Mouse (Mus musculus) MEL-GATA-1-ER (cell line): ENCODE data around the gene Akt3.

Experiments used
- DNase-seq: peaks from one replicate; pipeline ENCODE4 v3.0.0-alpha.2; 2012; ENCODE audit warnings: low read depth; ENCODE audit errors: extremely low read depth

Gene Akt3

GRCm38 (mm10) chr1:177054891-177055290, 203.1 kb downstream of the Akt3 start:
- DNase-seq, result no peak

GRCm38 (mm10) chr1:177051366-177051963, 206.5 kb downstream of the Akt3 start:
- no peak for DNase-seq

GRCm38 (mm10) chr1:177048773-177049172, 209.2 kb downstream of the Akt3 start:
- DNase-seq, result no peak

GRCm38 (mm10) chr1:177046963-177047362, 211.0 kb downstream of the Akt3 start:
- no peak for DNase-seq

- no peak for DNase-seq
Observed at GRCm38 (mm10) chr1:177045885-177046284, 212.1 kb downstream of the Akt3 start.

DNA sequence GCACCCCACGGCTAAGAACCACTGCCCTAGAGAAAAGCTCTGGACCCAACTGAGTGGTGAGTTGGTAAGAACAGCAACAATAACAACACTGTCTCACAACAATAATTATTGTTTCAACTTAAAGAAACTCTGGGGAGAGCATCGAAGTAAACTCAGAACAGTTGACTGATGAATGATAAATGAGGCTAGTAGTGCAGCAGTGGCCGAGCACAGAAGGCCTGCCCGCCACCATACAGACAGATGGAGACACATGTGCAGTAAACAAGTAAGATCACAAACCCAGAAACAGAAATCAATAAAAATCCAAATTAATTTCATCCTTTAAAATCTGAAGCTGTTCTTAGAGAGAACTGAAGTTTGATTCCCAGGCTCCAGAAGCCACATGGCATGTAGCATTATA, 217.9 kb downstream of the Akt3 start:
- DNase-seq, result no peak

DNA sequence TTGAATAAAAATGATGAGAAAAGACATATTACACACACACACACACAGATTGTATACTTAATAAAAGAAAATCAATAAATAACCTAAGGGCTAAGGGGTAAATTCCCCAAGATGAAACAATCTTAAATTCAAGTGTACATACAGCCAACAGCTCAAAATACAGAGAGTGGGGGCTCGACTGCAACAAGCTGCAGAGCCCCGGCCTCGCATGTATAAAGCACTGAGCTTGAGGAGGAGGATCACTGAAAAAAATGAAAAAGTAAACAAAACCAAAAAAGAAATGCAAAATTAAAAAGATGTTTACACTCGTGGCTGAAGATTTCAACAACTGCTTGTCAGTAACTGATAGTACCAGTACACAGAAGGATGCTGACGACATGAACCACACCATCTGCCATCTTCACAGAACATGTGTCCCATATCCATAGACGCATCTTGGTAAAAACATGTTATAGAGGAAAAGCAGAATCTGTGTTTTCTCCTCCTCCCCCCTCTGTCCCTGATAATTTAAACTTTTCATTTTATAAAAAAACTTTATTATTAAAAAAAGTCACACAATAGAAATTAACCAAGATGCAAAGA, 218.8 kb downstream of the Akt3 start:
- no peak for DNase-seq

GRCm38 (mm10) chr1:177038383-177038782, 219.6 kb downstream of the Akt3 start:
- DNase-seq, result no peak

DNA sequence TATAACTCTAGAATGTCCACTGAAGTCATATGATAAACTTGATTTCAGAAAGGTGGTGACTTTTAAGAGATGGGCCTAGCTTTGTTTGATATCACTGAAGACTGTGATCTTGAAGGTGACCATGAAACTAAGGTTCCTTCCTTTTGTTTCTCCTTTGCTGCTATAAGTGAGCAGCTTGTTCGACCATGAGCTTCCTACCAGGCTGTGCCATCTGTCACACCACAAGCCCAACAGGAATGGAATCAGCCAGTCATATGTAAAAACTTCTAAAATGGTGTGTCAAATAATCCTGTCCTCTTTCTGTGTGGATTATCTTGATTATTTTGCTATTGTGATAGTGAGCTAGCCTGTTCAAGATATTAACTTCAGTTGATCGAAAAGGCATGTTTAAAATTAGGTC, 222.5 kb downstream of the Akt3 start:
- DNase-seq, result no peak

DNA sequence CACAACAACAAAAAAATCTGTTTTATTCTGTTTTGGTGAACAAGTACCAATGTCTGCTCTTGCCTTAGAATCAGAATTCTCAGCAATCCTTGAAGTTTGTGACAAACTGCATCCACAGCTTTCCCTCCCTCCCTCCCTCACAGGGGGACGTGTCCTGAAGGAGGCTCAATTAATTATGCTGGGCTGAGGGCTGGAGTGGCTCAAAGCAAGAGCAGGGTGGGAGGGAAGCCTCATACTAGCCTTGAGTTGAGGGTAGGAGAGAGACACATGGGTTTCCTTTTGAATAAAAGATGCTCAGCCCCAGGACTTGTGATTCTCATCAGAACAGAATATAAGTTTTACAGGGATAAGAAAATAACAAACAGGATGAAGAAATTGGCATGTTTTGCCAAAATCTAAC, 225.8 kb downstream of the Akt3 start:
- DNase-seq, result no peak

DNA sequence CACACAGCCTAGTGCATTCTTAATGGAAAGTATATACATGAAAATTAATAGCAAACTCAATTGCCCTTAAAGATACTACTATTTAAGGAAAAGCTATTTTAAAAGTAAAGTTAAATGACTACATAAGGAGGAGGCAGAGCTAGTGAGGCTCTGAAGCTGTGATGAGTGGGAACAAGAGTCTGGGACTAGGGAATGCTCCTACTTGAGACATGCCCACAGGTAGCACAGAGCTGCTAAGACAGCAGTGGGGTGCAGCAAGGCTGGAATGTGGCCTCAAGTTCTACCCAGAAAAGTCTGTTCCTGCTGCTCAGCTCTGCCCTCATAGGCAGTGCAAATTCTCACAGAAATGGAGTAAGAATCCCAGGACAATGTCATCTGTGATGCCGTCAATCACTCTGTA, 226.8 kb downstream of the Akt3 start:
- no peak for DNase-seq

DNA sequence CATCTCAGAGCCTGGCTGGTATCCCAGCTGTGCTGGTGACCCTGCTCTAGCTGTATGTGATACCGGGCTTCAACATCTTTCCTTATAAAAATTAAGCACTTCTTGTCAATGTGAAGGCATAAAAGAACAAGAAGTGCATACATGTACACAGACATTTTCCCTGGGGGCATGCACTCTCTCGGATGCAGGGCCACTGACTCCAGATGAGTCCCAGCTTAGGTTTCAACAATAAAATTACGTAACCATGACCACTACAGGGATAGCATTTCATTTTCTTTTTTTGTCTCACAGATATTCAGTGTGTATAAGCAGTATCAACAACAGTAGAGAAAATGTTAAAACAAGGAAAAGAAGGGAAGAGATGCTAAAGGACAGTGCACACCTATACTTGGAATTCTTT, 227.3 kb downstream of the Akt3 start:
- no peak for DNase-seq

GRCm38 (mm10) chr1:177029032-177029431, 229.0 kb downstream of the Akt3 start:
- DNase-seq, result no peak

GRCm38 (mm10) chr1:177027706-177028105, 230.3 kb downstream of the Akt3 start:
- DNase-seq, result no peak

GRCm38 (mm10) chr1:177022751-177023150, 235.3 kb downstream of the Akt3 start:
- no peak for DNase-seq

DNA sequence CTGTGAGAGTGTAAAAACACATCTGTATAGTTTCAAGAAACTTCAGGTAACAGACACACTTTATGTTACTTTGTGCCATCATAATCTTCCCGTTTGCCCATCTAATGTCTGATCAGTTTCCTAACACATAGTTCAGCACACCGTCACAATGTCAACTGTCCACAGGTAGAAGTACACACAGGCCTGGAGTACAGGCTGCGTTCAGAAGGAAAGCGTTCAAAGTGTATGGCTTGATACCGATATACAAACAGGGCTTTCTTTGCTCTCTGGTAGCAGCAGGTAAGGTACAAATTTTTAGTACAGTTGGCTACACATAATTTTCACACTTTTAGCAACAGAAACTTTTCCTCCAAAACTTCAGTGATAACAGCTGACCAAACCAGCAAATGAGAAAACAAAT, 238.3 kb downstream of the Akt3 start:
- no peak for DNase-seq

DNA sequence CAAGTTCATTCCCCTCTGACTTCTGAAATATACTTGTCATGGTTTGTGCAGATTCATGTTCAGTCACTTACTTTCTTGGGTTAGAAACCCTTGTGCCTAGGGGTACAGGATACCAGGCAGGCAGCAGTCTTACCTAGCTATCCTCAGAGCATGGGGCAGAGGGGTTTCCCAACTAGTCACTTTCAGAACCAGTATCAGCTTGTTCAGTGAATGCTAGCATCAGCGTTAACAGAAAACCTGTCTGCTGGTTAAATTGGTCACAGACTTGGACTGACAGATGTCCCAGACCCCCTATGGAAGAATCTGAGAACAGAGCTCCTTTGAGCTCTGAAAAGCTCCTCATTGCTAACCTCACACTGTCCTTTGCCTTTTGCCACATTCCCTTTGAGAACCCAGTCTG, 239.3 kb downstream of the Akt3 start:
- DNase-seq, result no peak

DNA sequence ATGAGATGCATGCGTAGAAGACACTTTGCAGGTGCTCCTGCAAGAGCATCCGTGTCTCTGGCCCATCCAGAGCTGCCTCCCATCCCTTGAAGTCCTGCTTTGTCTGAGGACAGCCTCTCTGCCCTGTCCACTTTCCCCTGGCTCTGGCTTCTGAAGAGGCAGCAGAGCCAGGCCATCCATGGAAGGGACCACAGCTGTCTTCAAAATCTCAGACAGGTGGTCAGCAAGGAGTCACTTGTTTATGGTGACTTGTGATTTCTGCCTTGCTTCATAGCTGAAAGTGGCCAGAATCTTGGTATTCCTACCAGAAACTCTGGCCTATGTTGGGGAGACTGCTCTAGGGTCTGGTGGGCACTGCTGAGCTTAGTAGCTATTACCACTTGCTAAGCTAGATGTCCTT, 241.3 kb downstream of the Akt3 start:
- DNase-seq, result no peak

DNA sequence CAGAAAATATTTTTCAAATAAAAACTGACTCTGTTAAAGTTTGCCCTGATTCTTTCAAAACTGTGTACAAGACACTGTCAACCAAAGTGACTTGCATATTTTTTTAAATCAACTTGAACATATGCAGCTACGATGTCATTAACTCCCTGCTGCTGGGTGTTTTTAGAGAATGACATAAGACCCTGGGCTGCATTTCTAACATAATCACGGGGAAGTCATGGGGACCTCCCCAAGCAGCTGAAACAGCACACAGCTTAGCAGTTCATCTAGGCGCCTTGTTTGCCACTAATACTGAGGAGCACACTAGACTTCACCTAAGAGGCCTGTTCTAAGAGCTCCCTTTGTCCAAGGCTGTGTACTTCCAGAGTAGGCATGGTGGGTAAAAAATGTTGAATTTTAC, 242.1 kb downstream of the Akt3 start:
- no peak for DNase-seq

- DNase-seq, result no peak
Observed at GRCm38 (mm10) chr1:177014921-177015439, 243.0 kb downstream of the Akt3 start.

- DNase-seq, result no peak
Observed at GRCm38 (mm10) chr1:177014346-177014745, 243.7 kb downstream of the Akt3 start.

DNA sequence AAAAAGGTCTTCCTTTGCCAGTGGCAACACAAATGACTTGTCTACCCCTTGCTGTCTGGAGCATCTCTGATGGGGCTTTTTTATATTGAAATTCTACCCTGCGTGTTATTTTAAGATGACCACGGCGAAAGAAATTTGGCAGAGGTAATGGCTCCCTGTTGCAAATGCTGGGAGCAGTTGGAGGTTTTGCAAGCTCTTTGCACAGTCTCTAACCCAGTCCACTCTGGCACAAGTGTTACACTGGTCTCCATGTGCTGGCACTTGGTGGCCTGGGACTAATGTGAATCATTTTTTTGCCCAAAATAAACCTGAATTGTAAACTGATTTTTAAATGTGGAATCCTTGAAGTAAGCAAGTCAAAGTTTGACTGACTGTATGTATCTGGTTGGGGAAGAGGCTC, 244.2 kb downstream of the Akt3 start:
- no peak for DNase-seq

DNA sequence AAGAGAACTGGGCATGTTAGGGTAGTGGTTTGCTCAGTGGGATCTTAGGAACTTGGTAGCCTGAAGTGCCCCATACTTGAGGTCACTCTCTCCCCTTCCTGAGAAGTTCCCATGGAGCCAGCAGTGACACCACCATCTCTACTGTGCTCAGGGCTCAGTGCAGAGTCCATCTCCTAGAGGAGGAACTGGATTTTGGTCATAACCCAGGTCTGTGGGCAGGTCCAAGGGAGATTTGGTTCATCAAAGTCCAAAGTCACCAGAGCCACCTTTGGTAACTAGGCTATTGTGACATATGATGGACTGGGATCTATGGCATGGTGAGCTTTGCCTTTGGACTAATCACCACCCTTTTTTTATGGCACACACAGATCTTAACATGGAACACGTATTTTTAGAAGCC, 244.7 kb downstream of the Akt3 start:
- DNase-seq, result no peak
